Mouse (Mus musculus) adrenal gland, adult 2 months (tissue): ENCODE results near the gene Aldh1l2. TPM values are rescaled to one million over a fixed set of nuclear protein-coding genes. Genes with fewer than 3 reads are reported as not detected.
A peak's percentile ranks its signal among the peaks of the same experiment; 100 is the strongest.
"Not testable (repeated sequence)": the region's sequence is repeated elsewhere in the genome, so short reads cannot be mapped to it uniquely, and the experiment has no call there.

ENCODE experiments used
- DNase-seq: peaks from one replicate; pipeline ENCODE4 v3.0.0; 2021
- long read RNA-seq: library from polyadenylated mRNA; stranded (forward); transcript quantifications from one replicate; pipeline ENCODE4 v2.0.0, GENCODE M21; 2021
- polyA plus RNA-seq: library from polyadenylated mRNA; depleted of rRNA; stranded (reverse); fragments of >200 nt; gene quantifications from 2 replicates; pipeline ENCODE4 v1.2.3, GENCODE M21; 2012; rRNA removed
- total RNA-seq, 2 experiments: library from RNA; stranded (reverse); gene quantifications; 2 replicates each; pipeline ENCODE4 v1.2.3; 2021

Gene Aldh1l2
- 1 to 10 TPM in 1 of 2 experiments, under 1 TPM in 1; 0.48 to 1.5 TPM for total RNA-seq
- polyA plus RNA-seq, result 0.13 and 0.17 TPM in 2 replicates
- long read RNA-seq, result 0 reads

DNA sequence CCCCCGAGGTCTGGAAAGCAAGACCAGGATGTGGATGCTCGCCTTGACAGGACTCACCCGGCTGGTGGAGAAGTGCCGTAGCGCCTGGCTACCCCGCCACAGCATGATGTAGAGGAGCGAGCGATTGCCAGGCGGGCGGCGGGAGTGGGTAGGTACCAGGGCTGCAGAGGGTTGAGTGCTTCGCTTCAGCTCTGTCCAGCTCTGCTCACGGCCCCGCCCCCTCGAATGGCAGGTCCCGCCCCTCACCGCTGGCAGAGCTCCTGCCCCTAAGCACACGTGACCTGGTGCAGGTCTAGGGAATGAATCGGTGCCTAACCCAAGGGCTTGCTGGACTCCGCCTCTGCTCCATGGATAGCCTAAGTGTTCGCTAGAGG is at the start of gene Aldh1l2:
TSS of gene Aldh1l2 (minus strand) at position 231 of the 374 bp plus-strand sequence.
- DNase-seq, result peak; percentile 90

DNA sequence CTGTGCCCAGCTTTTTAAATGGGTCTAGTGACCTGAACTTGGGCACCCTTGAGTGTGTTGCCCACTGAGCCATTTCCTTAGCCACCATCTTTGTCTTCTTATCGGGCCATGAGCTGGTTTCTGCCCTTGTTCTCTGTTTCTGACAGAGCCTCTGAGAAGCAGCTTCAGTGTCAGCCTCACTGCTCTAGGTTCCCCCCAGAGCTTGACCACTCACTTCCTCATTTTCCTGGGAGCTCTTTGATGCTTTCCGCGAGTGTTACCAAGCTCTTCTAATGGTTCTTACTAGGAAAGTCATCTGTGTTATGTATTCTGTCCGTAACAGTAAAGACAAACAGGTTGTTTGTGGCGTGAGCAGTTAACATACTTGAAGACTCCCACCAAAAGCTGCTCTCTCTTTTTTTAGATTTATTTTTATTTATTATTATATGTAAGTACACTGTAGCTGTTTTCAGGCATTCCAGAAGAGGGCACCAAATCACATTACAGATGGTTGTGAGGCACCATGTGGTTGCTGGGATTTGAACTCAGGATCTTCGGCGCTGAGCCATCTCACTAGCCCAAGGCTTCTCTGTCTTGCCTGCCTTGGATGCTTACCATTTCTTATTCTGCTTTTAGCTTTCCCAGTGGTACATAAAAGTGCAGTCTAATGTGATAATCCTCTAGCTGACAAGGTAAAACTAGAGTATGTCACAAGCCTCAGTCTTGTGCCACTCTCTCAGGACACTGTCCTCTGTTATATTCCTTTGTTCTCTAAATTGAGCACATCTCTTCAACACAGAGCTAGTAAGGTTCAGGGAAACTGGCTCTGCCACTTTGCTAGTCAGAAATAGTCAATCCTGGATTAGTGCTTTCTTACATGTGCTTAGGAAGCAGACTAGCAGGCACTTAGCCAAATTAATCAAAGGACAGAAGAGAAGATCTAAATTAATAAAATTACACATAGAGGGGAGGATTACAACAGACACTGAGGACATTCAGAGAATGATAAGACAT is 31.8 kb upstream of the Aldh1l2 start:
- no peak for DNase-seq

GRCm38 (mm10) chr10:83563005-83563404 is 29.1 kb upstream of the Aldh1l2 start:
- no peak for DNase-seq

GRCm38 (mm10) chr10:83545341-83545740 is 11.4 kb upstream of the Aldh1l2 start:
- DNase-seq, result no peak

DNA sequence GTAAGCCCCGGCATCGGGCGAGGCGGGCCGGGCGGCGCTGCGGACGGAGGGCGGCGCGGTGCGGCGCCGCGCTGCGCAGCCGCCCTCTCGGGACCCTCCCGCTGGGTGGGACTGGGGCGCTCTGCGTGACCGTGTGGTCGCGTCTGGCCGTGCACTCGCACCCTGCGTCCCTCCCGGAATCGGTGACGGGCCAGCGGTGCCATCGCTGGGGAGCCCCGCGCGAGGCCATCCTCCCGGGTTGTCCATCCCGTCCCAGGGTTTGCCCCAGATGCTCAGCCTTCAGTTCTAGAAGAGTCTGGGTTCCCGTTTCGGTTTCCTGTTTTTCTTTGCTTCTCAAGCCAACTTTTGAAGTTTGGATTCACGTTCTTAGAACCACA is 10.2 kb upstream of the Aldh1l2 start:
- DNase-seq, result no peak

DNA sequence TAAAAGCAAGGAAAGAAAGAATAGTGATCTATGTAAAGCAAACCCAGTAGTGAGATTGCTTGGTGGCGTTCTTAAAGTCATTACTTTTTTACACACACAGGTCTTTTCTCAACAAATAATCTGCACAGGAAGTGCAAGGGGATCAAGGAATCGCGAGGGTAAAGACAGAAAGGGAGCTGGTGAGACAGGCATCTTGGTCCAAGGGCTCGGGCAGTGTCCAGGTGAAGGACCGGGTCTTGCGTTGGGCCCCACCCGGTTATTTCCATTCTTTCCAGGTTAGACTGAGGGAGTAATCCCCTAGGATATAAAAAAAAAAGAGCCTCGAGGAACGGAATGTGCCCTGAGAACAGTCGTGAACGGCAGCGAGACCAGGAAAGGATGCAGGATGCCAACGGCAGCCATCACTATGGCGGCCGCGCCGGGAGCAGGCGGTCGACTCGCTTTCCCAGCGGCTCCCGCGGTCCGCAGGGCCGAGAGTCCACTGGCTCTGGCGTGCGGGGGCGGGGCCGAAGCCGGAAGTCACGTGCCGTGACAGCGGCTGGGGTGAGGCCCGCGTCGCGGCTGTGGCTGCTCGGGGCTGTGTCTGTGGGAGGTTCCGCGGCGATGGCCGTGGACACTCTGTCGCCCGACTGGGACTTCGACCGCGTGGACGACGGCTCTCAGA is 9.6 kb upstream of the Aldh1l2 start, which contains the start of gene Washc4:
TSS of gene Washc4 (plus strand) at position 314 of the 664 bp plus-strand sequence.
- peak; percentile 98 for DNase-seq

GRCm38 (mm10) chr10:83542241-83542640 is 8.3 kb upstream of the Aldh1l2 start:
- DNase-seq, result no peak

GRCm38 (mm10) chr10:83540092-83540491 is 6.2 kb upstream of the Aldh1l2 start:
- DNase-seq, result no peak

DNA sequence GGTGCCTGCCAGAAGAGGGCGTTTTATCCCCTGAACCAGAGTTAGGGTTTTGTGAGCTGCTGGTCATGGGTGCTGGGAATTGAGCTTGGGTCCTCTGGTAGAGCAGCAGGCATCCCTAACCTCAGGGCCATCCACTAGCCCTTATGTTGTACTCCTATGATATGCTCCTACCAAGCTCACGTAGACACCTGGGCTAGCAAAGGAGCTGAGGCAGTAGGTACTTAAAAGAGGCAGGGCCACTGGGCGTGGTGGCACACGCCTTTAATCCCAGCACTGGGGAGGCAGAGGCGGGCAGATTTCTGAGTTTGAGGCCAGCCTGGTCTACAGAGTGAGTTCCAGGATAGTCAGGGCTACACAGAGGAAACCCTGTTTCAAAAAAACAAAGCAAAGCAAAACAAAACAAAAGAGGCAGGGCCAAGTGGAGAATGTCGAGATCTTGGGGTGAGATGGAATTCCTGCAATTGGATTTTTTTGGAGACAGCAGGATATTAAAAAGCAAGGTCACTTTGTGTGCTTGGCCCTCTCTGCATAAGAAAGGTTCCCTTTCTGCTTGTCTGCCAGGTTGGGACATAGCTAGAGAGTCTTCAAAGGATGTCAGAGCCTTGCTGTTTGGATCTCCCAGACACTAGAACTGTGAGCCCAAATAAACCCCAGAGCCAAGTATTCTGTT is 5.5 kb upstream of the Aldh1l2 start:
- DNase-seq, result no peak

- DNase-seq, result no peak
These were observed 2.5 kb upstream of the Aldh1l2 start for GRCm38 (mm10) chr10:83536436-83536835.

DNA sequence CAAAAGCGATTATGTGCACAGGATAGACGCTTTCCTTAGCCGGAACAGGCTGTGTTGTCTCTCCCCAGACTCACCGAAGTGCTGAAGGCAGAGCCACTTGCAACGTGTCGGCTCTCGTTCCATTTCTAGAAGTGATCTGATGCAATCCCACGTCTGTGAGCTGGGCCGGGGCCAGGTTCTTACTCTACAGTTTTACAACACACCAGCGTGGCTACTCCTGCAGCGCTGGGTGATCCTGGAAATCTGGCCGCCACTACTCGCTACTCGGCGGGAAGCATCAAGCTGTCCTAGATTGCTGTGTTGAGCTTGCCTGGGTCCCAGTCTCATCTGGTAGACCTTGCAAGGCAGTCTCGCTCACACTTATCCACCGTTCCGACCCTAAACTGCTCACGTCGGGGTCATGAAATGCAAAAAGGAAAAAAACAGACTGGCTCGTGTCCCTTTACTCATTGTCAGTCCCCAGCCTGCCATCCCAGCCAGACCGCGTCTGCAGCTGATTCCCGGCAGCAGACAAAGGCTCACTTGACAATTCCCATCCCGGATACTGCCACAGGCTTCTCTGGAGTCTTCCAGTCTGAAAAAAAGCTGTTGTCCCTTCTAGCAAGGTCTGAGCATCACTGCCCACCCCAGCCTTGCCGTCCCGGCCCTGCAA is 556 bp downstream of the Aldh1l2 start:
- peak; percentile 82 for DNase-seq

DNA sequence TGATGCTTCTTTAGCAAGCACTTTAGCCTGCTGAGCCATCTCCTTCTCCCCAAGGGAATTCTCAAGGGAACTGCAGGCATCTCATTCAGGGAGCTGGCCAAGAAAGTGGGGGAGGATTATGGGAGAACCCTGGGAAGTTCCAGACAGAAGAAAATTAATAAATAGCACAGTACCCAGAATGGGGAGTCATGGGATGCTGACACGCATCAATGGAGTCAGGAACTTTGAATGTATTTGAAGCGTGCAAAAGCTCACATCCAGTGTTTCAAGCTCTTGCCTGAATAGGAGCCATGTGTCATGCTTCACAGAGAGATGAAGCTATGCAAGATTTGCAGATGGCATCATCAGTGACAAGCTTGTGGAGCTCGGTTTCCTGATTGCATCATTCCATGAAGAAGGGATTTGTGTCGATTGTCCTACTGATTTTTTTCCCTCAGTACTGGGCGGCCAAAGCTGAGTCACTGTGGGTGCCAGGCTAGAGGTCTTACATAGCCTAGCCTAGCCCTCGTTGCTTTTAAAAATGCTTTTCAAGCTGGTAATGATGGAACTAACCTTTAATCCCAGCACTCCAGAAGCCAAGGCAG is 3.5 kb downstream of the Aldh1l2 start:
- DNase-seq, result no peak

DNA sequence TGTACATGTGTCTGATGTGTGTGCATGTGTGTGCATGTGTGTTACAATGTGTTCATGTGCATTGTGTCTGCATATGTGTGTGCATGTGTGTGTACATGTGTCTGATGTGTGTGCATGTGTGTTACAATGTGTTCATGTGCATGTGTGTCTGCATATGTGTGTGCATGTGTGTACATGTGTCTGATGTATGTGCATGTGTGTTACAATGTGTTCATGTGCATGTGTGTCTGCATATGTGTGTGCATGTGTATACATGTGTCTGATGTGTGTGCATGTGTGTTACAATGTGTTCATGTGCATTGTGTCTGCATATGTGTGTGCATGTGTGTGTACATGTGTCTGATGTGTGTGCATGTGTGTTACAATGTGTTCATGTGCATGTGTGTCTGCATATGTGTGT is 9.7 kb downstream of the Aldh1l2 start:
- DNase-seq, result not testable (repeated sequence)

GRCm38 (mm10) chr10:83520990-83521389 is 12.9 kb downstream of the Aldh1l2 start:
- DNase-seq, result no peak

DNA sequence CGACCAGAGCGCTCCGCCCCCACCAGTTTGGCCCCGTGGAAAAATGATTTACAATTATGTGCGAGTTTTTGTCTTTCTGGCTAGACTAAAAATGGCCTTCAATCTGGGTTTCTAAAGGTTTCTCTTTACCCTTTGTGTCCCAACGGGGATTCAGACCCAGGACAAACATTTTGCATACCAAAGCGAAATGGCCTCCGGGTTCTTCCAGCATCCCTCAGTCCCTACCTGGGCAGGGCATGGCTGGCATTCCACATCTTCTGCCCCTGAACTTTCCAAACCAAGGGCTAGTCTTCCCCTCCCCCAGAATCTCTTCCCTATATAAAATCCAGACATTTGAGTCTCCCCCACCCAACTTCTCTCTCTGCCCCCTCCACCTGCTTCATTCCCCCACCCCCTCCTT is 20.2 kb downstream of the Aldh1l2 start:
- no peak for DNase-seq

DNA sequence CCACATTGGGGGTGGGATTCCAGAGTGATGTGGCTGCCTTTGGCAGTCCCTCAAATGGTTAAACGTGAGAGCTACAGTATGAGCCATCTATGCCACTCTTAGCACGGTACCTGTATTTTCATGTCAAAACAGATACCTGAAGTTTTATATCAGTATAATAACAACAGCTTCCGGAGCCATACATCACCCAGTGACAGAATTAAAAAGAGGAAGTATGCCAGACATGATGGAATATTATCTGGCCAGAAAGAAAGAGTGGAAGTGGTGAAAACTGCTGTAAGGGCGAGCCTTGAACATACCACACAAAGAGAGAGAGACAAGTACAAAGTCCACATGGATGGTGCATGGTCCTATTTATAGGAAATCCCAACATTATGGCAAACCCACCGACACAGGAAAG is 22.6 kb downstream of the Aldh1l2 start:
- DNase-seq, result no peak

DNA sequence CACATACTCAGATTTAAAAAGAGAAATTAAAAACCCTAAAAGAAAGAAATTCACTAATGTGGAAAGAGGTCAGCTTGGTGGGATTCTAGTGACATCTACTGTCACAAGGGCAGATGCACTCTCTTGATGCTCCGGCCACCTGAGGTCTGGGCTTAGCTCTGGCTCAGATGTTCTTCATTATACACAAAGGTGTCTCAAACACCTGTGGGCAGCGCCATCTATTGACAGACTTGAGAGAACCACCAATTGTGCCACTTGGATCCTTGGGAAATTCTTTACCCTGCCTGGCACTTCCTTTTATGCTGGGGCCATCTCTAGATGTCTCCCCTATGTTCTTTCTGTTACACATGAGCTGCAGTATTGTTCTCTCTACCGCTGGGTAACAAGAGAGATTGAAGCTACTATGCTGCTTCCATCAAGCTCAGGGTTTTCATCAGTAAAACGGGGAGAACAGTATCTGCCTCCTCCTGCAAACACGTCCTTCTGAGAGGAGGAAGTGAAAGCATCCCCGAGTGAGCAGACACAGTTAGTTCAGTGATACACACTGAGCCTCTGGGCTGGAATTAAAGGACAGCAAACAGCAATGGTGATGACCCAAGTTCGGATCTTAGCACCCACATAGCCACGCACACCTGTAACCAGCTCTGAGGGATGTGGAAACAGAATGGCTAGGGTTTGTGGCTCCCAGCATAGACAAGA is 24.8 kb downstream of the Aldh1l2 start:
- DNase-seq, result no peak

DNA sequence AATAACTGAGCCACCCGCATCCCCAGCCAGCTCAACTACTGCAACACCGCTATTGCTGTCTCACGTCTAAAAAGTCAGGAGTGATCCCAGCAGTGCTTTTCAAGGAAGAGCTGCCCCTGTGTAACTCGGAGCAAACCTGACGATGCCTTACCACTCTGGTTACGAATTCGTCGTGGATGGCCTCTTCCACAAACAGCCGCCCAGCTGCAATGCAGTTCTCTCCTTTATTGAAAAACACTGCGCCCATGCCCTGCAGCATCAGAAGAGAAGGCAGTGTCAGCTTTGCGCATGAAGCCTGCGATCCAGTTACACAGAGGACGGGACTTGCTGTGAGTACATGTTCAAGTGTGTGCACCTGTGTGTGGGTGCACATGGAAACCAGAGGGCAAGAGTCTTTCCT is 36.6 kb downstream of the Aldh1l2 start:
- no peak for DNase-seq

- no peak for DNase-seq
These were observed 43.4 kb downstream of the Aldh1l2 start for GRCm38 (mm10) chr10:83490506-83490905.

- no peak for DNase-seq
These were observed 56.7 kb downstream of the Aldh1l2 start for GRCm38 (mm10) chr10:83477286-83477685.

- DNase-seq, result no peak
These were observed 58.7 kb downstream of the Aldh1l2 start for GRCm38 (mm10) chr10:83475226-83475625.
